Mouse (Mus musculus) heart, postnatal 10 days (tissue): Measurements from ENCODE around the gene Eps8l2. TPM values are rescaled to one million over a fixed set of nuclear protein-coding genes. Genes with fewer than 3 reads are reported as not detected.
"Not testable (repeated sequence)": the region's sequence is repeated elsewhere in the genome, so short reads cannot be mapped to it uniquely, and the experiment has no call there.

ENCODE experiments used
- DNase-seq, 2 experiments: peaks; one replicate each; pipeline ENCODE4 v3.0.0; 2021
- intact Hi-C: fragments of 180-260 bp; cut with DNase I; formaldehyde crosslinking; loops from one replicate; pipeline ENCODE4 v1.15.1; 2025
- total RNA-seq, 2 experiments: library from RNA; stranded (reverse); gene quantifications; 2 replicates each; pipeline ENCODE4 v1.2.3; 2021

Eps8l2 gene
- total RNA-seq, 2 experiments from 2014 or later, result 2.8 to 3.0 TPM

- DNase-seq, result peak; percentile 48 to 81
- intact Hi-C loops, result loop anchor here (5.0 kb wide), 1 partner anchor 67 kb away; the partner anchor contains the start of genes Deaf1 and Tmem80
Observed at GRCm38 (mm10) chr7:141394771-141395170, 56.1 kb downstream of the Eps8l2 start.

- no peak for DNase-seq
- intact Hi-C loops, result no loop called here
Observed at GRCm38 (mm10) chr7:141395348-141395747, 56.7 kb downstream of the Eps8l2 start.

GRCm38 (mm10) chr7:141403305-141403704 is 64.6 kb downstream of the Eps8l2 start:
- DNase-seq, result peak; percentile 59 to 77
- intact Hi-C loops, result no loop called here

DNA sequence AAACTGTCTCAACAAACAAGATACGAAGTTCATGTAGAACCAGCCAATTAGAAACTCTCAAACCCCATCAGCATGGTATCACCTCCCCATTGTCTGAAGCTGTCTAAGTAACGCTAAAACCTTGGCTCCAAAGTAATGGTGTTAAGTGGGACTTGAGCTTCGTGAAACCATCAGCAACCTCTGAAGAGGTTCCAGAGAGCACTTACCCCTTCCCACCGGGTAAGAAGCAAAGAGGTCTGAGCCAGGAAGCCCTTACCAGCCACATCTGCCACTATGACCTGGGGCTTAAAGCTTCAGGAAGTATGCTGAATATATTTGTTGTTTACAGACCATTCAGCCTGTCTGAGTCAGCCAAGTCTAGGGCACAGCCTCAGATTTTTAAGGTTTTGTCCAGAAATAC is 66.8 kb downstream of the Eps8l2 start:
- no peak for DNase-seq
- intact Hi-C loops, result no loop called here

DNA sequence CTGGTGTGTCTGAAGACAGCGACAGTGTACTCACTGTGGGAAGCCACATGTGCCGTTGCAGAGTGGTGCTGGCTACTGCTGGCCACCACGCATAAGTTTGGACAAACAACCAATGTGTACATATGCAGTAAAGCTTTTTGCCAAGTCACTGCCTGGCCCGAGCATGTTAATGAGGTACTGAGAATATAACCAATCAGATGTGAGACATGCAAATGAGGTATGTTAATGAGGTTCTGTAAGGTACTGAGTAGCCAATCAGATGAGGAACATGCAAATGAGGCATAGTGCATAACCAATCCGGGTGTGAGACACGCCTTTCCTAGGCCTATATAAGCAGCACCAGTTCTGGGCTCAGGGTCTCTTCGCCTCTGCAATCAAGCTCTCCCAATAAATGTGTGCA is 69.0 kb downstream of the Eps8l2 start:
- intact Hi-C loops, DNase-seq: not testable (repeated sequence)

GRCm38 (mm10) chr7:141408833-141409232 is 70.2 kb downstream of the Eps8l2 start:
- intact Hi-C loops, result loop anchor here (1.0 kb wide), 2 partner anchors 28 to 116 kb away; partner anchors contain the start of gene Slc25a22
- peak; percentile 90 to 93 for DNase-seq

GRCm38 (mm10) chr7:141410631-141411030 is 72.0 kb downstream of the Eps8l2 start:
- intact Hi-C loops, result no loop called here
- peak; percentile 23 to 26 for DNase-seq

GRCm38 (mm10) chr7:141411667-141412066 is 73.0 kb downstream of the Eps8l2 start:
- no peak for DNase-seq
- intact Hi-C loops, result no loop called here

Other genes with a start within 250 kb of the Eps8l2 start
- gene Sigirr, start 238.3 kb upstream of the Eps8l2 start, total RNA-seq, result 1 to 10 TPM; 6.7 to 8.2 TPM
- gene Ano9, start 221.1 kb upstream of the Eps8l2 start, total RNA-seq, result under 1 TPM; 0.10 to 0.14 TPM
- 10 to 100 TPM; 37.4 to 45.9 TPM for gene Ptdss2, start 216.5 kb upstream of the Eps8l2 start, total RNA-seq
- gene Rnh1, start 166.0 kb upstream of the Eps8l2 start, total RNA-seq, result 10 to 100 TPM; 72.9 to 75.3 TPM
- 100 to 1,000 TPM; 102 to 114 TPM for gene Hras, start 144.9 kb upstream of the Eps8l2 start, total RNA-seq
- 1 to 10 TPM; 3.3 to 4.0 TPM for gene Lrrc56, start 144.7 kb upstream of the Eps8l2 start, total RNA-seq
- gene Lmntd2, start 124.8 kb upstream of the Eps8l2 start, total RNA-seq, result not detected
- gene Rassf7, start 123.0 kb upstream of the Eps8l2 start, total RNA-seq, result 1 to 10 TPM; 1.9 to 4.9 TPM
- 10 to 100 TPM; 46.1 to 47.4 TPM for gene Phrf1, start 110.1 kb upstream of the Eps8l2 start, total RNA-seq
- gene Irf7, start 72.4 kb upstream of the Eps8l2 start, total RNA-seq, result 1 to 10 TPM; 1.7 TPM
- not detected for gene Cdhr5, start 62.1 kb upstream of the Eps8l2 start, total RNA-seq
- under 1 TPM in 1 of 2 experiments, not detected in 1; 0.48 TPM for gene Sct, start 59.7 kb upstream of the Eps8l2 start, total RNA-seq
- gene Drd4, start 46.9 kb upstream of the Eps8l2 start, total RNA-seq, result not detected
- 10 to 100 TPM; 25.0 to 27.0 TPM for gene Deaf1, start 11.2 kb upstream of the Eps8l2 start, total RNA-seq
- gene Tmem80, start 11.1 kb upstream of the Eps8l2 start, total RNA-seq, result 10 to 100 TPM; 13.5 to 14.7 TPM
- 100 to 1,000 TPM; 137 to 155 TPM for gene Taldo1, start 53.3 kb downstream of the Eps8l2 start, total RNA-seq
- 10 to 100 TPM; 12.2 to 15.0 TPM for gene Gatd1, start 75.3 kb downstream of the Eps8l2 start, total RNA-seq
- gene Cend1, start 90.6 kb downstream of the Eps8l2 start, total RNA-seq, result 1 to 10 TPM; 1.6 TPM
- gene Slc25a22, start 99.0 kb downstream of the Eps8l2 start, total RNA-seq, result 10 to 100 TPM; 53.3 to 59.8 TPM
- 1 to 10 TPM; 2.3 to 3.5 TPM for gene Pidd1, start 105.1 kb downstream of the Eps8l2 start, total RNA-seq
- gene Rplp2, start 108.5 kb downstream of the Eps8l2 start, total RNA-seq, result 1,000 to 10,000 TPM; 1,065 to 1,124 TPM
- 100 to 1,000 TPM; 244 to 353 TPM for gene Pnpla2, start 116.3 kb downstream of the Eps8l2 start, total RNA-seq
- gene Cracr2b, start 122.2 kb downstream of the Eps8l2 start, total RNA-seq, result 10 to 100 TPM; 23.2 to 26.1 TPM
- 100 to 1,000 TPM; 297 to 312 TPM for gene Cd151, start 128.5 kb downstream of the Eps8l2 start, total RNA-seq
- 10 to 100 TPM; 59.8 to 65.5 TPM for gene Polr2l, start 136.3 kb downstream of the Eps8l2 start, total RNA-seq
- 10 to 100 TPM; 37.3 to 38.9 TPM for gene Tspan4, start 136.4 kb downstream of the Eps8l2 start, total RNA-seq
- gene Chid1, start 201.0 kb downstream of the Eps8l2 start, total RNA-seq, result 10 to 100 TPM; 32.7 to 37.3 TPM
- gene Ap2a2, start 223.3 kb downstream of the Eps8l2 start, total RNA-seq, result 10 to 100 TPM; 60.4 to 60.9 TPM